Mouse (Mus musculus) c-Kit-negative CD71-positive TER-119-positive erythroid progenitor cells, embryonic 14.5 days (primary cell): ENCODE results near the gene 4930558K02Rik.
A peak's percentile ranks its signal among the peaks of the same experiment; 100 is the strongest.

Experiments
- DNase-seq: peaks from one replicate; pipeline ENCODE4 v3.0.0-alpha.2; 2013; ENCODE audit warnings: low read depth, low spot score

Gene 4930558K02Rik

DNA sequence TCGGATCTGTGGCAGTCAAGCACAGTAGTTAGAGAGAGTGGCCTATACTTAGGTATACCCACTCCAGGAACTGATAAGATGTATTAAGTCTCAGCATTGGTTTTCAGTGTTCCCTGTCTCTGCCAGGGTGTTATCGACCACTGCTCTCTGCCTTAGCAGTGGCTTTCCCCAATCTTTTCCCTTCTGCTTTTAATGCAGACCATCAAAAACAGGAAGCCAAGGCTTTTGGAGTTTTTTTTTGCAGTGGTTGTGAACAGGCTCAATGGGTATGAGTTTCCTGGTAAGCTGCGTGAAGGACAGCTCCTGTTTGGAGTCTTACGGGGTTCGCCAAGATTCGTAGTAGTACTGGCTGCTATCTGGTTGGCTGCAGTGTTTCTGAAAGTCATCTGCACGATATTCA, 13.0 kb upstream of the 4930558K02Rik start:
- no peak for DNase-seq

DNA sequence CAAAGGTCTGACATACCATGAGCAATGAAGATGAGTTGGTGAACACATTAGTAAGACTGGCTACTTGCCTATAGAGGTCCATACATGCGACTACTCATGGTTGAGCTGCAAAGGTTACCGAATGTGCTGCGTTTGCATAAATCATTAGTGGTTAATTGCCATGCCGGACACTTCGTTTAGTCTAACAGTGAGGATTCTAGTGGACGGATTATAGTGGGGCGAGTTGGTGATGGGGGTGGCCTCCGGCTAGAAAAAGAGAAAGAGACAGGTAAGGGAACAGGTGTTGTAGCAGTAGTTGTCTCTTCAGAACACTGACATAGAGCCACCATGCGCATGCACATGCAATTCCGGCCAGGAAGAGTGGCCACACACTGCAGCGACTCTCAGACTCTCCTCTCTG, 12.4 kb upstream of the 4930558K02Rik start:
- no peak for DNase-seq

DNA sequence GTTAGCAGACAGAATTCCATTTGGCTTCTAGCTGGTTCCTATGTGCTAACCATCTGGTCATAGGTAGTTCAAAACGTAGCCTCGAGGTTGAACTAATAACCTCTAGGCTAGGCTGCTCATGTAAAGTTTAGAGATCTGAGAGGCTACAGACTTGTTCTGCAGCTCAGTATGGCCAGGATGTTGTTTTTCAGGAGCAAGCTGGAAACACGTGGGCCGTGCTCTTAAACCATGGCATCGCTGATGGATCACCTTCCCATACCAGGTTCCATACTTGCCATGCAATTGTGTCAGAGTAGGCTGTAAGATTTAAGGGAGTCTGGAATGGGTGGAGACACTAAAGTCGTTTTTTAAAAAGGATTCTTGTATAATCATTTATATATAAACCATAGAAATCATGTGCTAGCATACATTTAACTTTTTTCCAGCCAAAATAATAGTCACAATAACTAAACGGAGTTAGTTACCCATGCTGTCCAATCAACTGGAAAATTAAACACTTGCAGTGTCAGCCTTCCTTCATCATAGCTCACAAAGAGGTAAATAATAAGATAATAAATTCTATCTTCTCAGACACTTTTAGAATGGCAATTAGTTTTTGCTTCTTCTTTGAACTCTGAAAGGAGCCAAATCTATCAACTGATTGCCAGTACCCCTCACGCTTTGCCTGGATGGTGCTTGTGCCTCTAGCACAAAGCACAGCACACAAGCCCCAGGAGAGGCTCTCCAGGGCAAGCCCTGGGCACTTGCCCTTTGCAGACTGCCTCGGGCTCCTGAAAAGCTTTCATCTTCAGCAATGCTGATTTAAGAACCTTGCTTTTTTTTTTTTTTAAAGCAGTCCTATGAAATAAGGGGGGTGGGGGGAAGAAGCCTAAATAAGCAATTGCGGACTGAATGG, 11.5 kb upstream of the 4930558K02Rik start:
- no peak for DNase-seq

DNA sequence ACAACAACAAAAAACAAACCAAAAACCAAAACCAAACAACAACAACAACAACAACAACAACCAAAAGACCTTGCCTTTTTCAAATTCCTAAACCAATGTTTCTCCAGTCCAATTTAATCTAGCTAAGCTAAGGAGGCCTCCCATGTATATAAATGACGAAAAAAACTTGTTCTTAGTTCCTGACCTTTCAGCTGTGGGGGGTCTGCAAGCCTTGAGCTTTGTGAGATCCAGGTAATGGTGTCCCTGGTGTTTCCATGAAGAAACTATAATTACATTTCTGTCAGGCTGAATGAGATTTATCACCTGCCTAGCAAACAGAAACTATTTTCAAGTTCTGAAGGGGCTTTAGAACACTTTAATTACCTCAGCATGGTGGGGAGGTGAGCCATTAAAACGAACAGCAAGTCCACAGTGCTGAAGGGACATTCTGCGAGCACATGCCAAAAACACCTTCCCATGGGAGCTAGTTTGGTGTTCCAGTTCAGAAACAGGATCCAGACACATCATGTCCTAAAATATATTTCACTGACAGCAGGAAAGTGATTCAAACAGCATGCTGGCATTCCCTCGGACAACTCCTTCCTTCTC, 4.6 kb upstream of the 4930558K02Rik start:
- DNase-seq = no peak

DNA sequence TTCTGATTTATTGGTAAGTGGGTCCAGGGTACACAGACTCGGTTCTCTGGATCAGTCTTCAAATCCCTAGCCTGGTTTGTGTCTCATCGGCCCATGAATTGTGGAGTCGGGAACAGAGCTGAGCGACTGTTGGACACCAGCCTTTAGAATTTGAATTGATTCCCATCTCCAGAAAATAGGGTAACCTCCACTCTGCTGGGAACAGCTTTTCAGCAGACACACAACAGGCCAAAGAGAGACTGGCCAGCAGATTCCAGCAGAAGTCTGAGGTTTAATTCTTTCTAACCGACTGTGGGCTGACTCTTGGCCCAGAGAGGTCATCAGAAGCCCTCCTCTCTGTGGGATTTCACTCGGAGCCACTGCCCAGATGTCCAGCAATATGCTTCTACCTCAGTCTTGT, 4.0 kb upstream of the 4930558K02Rik start:
- DNase-seq = no peak

DNA sequence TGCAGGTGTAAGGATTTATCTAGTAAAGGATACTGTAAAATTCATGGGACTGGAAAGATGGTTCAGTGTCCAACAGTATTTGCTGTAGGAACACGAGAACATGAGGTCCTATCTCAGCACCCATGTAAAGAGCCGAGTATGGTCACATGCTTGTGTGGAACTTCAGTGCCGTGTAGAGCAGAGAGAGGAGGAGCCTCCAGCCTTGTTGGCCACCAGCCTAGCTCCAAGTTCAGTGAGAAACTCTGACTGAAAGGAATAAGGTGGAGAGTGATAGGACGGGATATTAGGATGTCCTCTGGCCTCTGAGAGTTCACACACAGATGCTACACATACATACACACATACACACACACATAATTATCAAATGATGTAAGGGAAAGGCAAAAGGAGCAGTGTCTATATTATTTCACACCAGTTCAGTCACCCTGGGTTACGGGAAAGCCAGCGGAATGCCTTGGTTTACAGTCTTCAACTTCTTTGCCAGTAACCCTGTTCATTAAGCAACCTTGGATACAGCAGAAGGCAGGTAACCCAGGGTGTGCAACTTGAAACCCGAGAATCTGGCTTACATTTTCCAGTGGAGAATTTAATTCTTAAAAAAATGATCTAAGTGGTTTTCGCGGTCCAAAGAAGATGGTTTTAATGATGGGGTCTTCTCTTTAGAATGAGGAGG, 1.3 kb upstream of the 4930558K02Rik start:
- no peak for DNase-seq

DNA sequence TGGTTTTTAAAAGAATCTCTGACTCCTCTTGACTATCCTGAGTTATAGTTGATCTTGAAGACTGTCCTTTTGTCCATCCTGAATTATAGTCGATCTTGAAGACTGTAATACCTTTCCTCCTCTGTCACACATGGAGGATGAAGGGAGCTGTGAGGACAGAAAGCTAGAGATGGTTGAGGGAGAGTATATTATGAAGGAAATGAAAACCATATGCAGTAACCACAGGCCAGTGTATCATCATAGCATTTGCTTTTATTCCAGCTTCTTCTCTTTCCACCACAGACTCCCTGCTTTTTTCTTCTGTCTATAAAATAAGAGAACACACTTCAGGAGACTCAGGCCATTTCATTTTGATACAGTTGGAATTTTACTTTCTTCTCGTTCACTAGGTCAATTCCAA, 610 bp upstream of the 4930558K02Rik start:
- DNase-seq = no peak

DNA sequence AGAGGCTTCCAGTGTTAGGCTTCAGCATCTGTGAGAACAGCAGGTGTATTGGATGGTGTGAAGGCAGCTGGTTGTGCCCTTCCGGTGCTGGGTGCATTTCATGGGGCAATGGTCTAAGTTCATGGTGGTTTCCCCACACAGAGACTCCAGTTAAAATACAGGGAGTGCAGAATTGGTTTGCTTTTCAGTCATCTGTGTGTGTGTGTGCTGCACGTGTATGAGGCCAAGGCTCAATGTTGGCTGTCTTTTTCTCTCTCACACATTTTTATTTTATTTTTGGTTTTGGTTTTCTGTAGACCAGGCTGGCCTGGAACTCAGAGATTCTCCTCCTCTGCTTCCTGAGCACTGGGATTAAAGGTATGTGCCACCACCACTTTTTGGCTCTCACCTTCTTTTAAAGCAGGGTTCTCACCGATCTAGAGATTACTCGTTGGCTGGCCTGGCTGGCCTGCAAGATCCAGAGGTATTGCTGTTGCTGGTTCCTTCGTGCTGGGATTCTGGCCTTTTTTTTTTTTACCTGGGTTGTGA, 1.2 kb downstream of the 4930558K02Rik start:
- DNase-seq = no peak

DNA sequence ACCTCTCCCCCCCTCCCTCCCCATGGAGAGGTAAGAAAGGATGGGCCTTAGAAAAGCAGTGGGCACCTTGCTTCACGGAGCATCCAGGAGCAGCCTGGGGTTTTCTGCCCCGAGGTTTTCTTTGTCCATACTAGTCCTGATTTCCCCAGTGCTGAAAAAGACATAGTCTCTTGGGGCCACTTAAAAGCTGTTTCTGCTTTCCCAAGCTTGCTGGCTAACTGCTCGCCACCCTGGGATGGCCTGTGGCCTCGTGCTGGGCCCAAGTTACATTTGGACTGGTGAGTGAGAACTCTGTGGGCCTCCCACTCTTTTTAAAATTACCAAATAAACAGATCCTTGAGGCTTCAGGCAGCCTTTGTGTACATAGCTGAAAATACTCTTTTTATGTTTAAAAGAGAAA, 2.1 kb downstream of the 4930558K02Rik start:
- DNase-seq = no peak

DNA sequence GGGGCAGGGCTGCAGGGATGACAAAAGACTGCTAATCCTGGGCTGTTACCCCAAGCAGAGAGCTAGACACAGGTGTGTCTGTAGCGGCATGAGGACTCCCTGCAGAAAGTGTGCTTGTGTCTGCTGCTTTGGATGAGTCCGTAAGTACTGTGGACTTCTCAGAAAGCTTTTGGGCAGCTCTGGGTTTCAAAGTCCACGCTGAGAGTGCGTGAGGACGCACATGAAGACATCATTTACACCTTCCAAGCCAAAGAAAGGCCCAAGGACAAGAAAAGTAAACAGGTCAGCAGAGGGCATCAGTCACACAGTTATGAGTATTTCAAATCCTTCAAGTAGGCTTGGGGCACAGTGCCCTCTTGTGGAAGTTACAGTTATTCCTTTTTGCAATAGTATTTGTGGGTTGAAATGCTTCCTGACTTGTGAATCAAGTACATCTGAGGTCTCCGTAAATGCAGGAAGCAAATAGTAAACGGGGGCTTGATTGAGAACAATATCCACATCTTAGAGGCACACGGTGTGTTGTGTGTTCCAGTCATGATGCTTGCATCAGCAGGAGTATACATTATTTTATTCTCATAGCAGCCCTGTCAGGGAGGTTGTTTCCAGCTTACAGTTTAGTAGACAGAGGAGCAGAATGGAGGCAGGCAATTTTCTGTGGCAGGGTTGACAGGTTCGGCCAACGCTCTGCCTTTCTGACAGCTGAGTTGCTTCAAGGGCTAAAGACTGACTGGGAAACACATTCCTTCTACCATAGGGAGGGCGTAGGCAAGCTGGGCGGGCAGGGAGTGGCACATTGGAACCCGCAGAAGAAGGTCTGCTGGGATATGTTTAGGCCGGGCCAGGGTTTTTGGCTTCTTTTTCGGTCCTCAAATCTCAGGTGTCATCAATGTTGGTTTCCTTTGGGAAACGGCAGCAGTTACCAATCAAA, 2.9 kb downstream of the 4930558K02Rik start:
- DNase-seq = peak; percentile 62

DNA sequence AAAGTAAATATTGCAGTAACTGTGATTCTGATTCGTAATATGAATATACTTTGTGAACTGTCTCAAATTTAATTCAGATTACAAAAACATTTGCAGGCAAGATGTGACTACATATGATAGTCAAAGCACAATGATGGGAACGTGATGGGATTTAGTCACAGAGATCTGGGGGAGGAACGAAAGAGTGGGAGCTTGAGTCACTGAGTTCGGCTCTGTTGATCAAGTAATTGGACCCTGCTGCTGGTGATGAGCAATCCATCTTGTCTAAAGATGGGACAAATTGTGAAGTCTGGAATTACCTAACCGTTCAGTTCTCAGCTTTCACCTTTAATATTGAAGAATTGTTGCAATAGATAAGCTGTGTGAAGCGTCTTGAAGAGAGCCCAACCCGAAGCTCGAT, 7.2 kb downstream of the 4930558K02Rik start:
- no peak for DNase-seq

DNA sequence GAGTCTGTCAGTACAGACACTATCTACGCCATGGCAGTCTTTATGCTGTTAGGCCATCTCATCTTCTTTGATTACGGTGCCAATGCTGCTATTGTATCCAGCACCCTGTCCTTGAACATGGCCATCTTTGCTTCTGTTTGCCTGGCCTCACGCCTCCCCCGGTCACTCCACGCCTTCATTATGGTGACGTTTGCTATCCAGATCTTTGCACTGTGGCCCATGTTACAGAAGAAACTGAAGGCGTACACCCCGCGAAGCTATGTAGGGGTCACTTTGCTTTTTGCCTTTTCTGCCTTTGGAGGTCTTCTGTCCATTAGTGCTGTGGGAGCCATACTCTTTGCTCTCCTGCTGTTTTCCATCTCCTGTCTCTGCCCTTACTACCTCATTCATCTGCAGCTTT, 8.6 kb downstream of the 4930558K02Rik start:
- no peak for DNase-seq

DNA sequence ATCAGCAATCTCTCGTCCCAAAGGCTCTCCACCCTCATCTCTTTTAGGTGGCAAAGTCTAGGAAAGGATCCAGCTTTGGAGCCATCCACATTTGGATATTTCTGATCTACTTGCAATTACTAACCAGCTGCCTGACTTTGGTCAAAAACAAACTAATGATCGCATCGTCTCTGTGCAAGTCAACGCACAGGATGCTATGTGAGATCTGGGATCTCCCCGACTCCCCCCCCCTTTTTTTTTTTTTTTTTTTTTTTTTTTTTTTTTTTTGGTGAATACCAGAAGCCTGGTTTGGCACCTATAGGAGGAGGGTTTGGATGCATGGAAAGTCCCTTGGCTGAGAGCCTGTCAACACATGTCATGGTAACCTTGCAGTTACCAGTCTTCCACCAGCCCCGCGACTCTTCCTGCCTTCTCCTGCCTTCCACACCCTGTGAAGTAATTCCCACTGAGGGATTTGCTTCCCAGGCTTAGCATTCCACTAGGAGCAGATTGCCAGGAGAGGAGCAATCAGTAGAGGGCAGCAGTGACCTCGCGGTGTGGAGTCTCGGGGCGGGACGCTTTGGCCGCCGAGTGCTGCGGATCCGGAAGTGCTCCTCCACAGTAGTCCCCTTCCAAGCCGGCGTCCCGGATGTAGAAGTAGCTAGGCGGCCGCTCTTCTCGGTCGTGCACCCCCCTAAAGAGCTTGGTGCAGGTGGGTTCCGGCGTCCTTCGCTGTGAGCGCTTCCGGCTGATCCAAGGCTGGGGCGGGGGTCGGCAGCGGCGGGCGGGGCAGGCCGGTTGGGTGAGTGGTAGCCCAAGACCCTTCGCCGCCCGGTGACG, 10.6 kb downstream of the 4930558K02Rik start, which contains the start of gene Pigc:
Pigc (plus strand) TSS at position 598 of the 819 bp plus-strand sequence.
- DNase-seq = peak; percentile 74

DNA sequence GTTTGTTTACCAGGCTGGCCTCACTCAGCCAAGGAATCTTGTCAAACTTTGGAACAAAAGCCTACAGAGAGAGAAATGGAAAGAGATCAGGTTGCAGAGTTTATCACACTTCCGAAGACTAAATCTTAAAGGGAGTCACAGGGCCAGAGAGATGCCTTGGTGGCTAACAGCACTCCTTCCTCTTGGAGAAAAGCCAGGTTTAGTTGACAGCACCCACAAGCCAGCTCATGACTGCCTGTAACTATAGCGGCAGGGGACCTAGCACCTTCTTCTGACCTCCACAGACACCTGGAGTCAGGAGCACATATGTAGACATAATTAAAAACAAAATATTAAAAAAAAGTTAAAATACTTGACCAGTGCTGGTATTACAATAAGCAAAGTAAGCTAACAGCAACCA, 11.5 kb downstream of the 4930558K02Rik start:
- DNase-seq = no peak

DNA sequence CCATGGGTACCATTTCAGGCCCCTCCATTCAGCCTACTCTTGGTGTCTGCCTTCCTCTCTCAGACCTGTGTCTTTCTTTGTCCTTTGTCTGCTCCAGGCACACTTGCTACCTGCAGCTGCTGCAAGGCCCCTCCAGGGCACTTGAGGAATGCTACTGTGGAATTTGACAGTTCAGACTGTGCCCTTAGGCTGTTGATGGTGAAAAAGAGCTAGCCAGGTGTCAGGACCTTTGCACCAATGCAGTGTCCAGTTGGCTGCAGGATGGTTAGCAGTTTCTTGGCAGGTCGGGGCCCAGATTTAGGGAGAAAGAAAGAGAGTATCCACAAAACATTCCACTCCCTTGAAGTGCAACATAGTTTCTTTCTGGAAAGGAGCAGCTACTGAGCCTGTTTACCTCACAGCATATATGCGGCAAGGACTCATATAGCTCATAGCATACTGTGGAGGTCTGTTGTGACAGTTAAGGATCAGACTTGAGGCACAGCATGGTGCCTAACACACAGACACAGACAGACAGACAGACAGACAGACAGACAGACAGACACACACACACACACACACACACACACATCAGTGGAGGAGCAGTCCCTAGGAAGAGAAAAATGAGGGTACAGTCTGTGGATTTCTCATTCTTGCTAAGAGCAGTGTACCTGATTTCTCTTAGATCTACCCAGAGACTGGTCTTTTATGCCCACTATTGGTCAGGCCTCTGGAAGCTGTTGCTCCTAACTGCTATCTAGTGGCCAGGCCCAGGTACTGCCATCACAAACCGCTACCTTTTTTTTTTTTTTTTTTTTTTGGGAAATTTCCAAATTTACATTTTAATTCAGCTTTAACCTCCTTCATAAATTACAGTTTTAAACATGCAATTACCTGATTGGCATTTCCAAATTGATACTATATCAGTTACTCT, 16.7 kb downstream of the 4930558K02Rik start:
- peak; percentile 15 for DNase-seq

DNA sequence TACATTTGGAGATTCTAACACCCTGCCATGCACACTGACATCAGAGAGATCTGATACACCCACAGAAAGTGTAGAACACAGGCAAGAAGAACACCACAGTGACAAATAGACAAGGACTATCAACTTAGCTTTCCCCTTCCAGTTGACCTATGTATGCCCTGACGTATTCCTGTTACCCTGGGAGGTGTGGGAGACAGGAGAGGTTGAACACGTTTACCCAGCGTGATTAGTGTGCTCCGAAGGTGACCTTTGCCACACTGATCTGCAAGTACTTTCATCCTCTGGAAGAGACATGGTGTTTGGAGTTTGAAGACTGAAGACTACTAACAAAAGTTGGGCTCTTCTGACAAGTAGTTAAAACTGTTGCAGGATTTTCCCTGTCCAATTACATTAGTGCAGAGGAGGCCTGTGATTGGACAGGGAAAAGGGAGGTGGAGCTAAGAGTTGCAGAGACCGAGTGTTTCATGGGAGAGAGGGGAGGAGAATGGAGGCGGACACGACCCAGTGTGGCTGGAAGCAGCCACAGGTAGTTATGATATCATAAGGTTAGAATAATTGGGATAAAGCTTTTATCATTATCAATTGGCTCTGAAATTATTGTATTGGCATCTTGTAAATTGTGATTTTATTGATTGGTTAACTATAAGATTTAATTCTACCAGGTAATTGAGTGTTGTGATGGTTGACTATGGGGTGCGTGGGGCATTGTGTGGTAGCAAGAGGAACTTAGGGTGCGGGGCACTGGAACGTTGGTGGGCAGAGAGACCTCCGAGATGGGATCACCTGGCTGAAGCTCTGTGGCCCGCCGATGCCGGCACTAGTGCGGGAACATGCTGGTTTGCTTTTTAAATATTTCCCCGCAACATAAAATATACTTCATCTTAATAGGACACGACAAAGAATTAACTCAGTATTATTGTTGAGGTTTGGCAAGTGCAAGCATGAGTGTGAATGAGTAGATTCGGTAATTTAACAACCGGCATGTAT, 21.2 kb downstream of the 4930558K02Rik start:
- no peak for DNase-seq

DNA sequence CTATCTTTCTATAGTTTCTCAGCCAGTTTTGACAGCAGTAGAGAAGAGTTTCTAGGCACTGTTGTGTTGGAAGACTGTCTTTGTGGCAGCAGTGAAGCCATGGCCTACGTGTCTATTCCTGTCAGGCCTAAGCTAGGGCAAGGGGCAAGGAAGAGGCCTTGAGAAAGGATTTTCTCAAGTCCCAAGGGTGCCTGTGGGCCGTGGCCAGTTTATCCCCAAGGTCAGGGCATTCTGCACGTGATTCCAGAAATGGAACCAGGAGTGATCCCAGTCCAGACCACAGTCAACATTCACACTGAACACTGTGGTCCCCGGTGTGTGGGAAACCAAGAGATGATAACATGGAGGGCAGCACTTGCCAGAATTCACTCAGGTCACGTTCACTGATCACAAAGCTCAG, 23.6 kb downstream of the 4930558K02Rik start:
- no peak for DNase-seq

DNA sequence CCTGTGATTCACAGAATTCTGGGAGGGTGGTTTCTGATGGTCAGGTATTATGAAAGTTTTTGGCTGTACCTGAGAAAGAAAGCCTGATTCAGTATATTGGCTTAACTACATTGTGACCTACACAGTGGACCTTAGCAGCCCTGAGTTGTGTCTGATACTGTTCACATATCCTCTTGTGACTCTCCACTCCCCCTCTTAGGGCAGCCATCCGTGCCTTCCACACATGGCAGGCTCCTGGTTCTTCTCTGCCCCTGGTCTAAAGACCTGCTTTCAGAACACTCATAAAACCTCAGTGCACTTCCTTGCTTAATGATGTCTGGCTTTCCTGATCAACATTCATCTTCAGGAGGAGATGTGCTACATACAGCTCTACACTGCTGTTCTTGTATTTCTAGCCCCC, 26.8 kb downstream of the 4930558K02Rik start:
- no peak for DNase-seq
